Mouse (Mus musculus): ENCODE measurements around the gene Map3k14.

The Map3k14 gene

DNA sequence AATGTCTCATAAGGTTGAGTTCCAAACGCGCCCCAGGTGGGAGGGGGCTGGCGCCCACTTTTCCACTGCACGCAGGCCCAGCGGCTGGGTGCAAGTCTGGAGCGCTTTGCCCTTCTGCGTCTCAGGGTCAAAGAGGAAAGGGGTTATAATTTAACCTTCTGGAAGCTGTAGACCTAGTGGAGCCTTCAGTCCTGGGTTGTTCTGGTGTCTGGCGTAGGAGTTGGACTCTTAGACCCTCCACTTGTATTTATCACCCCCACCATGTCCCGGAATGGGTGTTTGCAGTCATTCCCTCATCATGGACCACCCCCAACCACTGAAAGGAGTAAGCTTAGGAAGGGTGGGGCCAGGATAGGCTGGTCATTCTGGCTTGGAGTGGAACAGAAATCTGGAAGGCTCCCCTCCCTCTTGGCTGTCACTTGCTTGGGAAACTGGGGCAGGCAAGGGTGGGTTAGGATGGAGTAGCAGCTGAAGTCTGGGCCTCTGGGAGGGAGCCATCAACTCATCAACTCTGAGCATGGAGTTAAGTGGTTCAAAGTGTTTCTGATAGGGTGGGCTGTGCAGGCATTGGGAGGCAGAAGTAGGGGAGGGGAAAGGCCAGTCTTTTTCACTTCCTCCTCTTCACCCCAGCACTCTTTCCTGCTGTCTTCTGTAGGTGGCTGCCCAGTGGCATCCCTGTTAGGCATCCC lies 95.4 kb downstream of the Map3k14 start:
- in situ Hi-C loops (cut with MboI; ENCODE audit: low pct_unique_long_range_greater_than_20kb in 1 of 2, low sequenced_read_pairs in 2 of 2, unreplicated experiment in 1 of 2) = loop anchor here in 1 of 2 experiments (10.0 kb wide), 1 partner anchor 293 kb away; no protein-coding TSS in a partner anchor

DNA sequence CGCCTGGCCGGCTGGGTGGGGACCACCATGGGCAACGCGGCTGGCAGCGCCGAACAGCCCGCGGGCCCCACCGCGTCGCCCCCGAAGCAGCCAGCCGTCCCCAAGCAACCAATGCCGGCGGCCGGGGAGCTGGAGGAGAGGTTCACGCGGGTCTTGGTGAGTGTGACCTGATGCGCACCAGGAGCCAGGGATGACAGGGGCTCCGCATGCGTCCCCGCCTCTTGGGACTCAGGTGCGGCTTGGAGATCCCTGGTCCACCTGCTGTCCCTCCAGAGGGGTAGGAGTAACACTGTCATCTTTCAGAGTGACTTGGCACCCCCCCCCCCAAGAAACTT lies 96.0 kb downstream of the Map3k14 start:
- in situ Hi-C loops (cut with MboI; ENCODE audit: low pct_unique_long_range_greater_than_20kb in 1 of 2, low sequenced_read_pairs in 2 of 2, unreplicated experiment in 1 of 2) = loop anchor here in 1 of 2 experiments (10.0 kb wide), 1 partner anchor 294 kb away; no protein-coding TSS in a partner anchor

DNA sequence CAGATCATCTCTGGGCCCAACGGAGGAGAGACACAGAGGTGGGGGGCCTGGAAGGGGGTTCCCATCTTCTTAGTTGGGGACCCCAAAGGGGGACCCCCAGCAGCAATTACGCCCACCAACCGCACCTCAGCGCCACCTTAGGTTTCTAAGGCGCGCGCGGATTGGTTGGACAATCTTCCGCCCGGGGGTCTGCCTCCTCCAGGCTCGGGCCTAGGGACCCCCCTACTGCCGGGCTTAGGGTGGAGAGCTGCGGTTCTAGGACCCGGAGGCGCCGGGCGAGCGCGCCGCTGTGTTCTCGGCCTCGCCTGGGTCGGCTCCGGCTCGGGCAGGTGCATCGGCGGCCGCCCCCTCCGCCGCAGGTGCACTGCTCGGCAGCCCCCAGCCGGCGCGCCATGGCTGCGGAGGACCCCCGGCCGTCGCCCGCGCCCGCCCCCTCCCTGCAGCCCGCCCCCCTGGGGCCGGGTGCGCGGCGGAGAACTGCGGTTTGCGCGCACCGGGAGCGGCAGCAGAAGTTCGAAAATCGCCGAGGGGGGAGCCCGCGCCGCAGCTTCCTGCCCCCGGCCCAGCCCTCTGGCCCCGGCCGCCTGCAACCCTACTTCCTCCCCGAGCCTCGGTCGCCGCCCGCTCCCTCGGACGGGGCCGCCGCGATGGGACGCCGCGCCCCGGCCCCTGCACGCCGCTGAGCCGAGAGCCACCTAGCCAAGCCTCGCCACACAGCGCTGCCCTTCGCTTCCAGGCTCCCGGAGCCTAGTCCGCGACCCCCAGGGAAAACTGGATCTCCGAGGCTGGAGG lies 96.6 kb downstream of the Map3k14 start, which contains the start of gene Fmnl1:
Fmnl1 (plus strand) TSS at position 614 of the 792 bp plus-strand sequence.
- in situ Hi-C loops (cut with MboI; ENCODE audit: low pct_unique_long_range_greater_than_20kb in 1 of 2, low sequenced_read_pairs in 2 of 2, unreplicated experiment in 1 of 2) = loop anchor here in 1 of 2 experiments (10.0 kb wide), 1 partner anchor 294 kb away; no protein-coding TSS in a partner anchor

DNA sequence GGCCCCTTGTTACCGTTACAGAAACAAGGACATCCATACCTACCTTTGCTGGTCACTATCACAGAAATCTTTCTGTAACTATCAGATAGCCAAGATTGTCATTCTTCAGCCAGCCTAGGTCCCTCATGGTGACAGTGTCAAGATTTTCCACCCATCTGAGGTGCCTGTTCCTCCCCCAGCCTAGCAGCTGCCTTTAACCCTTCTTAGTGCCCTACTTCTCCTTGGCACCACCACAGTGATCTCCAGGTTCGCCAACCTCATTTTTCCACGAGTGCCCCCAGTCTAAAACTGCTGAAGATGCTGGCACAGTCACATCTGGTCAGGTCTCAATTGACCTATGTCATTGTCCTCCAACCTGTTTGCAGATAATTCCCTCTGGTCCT lies 97.2 kb downstream of the Map3k14 start:
- in situ Hi-C loops (cut with MboI; ENCODE audit: low pct_unique_long_range_greater_than_20kb in 1 of 2, low sequenced_read_pairs in 2 of 2, unreplicated experiment in 1 of 2) = loop anchor here in 1 of 2 experiments (10.0 kb wide), 1 partner anchor 295 kb away; no protein-coding TSS in a partner anchor
